Mouse (Mus musculus): ENCODE measurements around the gene Olfr94. TPM values are rescaled to one million over a fixed set of nuclear protein-coding genes. Genes with fewer than 3 reads are reported as not detected.
A peak's percentile ranks its signal among the peaks of the same experiment; 100 is the strongest.

Olfr94 gene
- polyA plus RNA-seq, 1 experiment from 2014 or later = not detected

DNA sequence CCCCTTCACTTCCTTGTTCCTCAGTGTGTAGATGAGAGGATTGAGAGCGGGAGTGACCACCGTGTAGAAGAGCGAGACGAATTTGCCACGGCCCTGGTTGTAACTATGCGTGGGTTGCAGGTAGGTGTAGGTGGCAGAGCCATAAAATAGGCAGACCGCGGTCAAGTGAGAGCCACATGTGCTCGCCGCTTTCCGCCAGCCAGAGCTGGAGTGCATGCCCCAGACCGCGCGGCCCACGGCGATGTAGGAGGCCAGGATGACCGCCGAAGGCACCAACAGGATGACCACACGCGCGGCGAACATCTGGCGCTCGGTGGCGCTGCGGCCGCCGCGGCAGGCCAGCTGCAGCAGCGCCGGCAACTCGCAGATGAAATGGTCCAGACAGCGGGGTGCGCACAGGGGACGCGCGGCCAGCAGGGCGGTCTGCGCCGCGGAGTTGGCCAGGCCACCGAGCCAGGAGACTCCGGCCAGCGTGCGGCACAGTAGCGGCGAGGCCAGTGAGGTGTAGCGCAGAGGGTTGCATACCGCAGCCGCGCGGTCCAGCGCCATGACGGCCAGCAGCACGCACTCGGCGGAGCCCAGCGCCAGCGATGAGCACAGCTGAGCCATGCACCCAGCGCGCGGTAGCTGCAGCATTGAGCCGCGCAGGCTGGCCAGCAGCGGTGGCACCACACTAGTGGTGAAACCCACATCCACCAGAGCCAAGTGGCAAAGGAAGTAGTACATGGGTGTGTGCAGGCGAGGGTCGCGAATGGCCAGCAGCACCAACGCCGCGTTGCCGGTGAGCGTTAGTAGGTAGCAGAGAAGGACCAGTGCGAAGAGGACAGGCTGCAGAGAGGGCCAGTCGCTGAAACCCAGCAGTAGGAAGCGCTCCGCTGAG lies 3.7 kb downstream of the Olfr94 start:
- peak overlapping the region; percentile 39 for H3K4me3 ChIP-seq (ENCODE audit: low read depth, low read length)
- peak overlapping the region; percentile 70 for H3K4me2 ChIP-seq (replicated peaks; ENCODE audit: low read depth)
- no peaks in the 10 kb centered on the region for H3K4me1 ChIP-seq (replicated peaks; ENCODE audit: control insufficient read depth, insufficient read depth, low read length)
- H3K27ac ChIP-seq (ENCODE audit: low read depth, low read length) = no peak overlapping the region
- peaks cover 28% of the 10 kb centered on the region for H3K27me3 ChIP-seq (replicated peaks; ENCODE audit: control insufficient read depth, insufficient read depth, low read length)
- ATAC-seq = peak; percentile 73
- TF ChIP-seq CTCF (IDR thresholded peaks at IDR 0.05; ENCODE audit: low read depth) = peak; percentile 33
- no peak overlapping the region for H3K9ac ChIP-seq (ENCODE audit: low read depth, low read length)
- WGBS = 1% methylated on average over 77 of the region's 77 CpGs
- H3K36me3 ChIP-seq (ENCODE audit: control insufficient read depth, insufficient read depth) = no peaks in the 10 kb centered on the region
- H3K9me3 ChIP-seq (ENCODE audit: control insufficient read depth) = no peaks in the 10 kb centered on the region

GRCm38 (mm10) chr17:37194782-37195181 lies 6.0 kb downstream of the Olfr94 start:
- H3K4me2 ChIP-seq (replicated peaks; ENCODE audit: low read depth) = no peak overlapping the region
- H3K36me3 ChIP-seq (ENCODE audit: control insufficient read depth, insufficient read depth) = no peaks in the 10 kb centered on the region
- H3K27ac ChIP-seq (ENCODE audit: low read depth, low read length) = no peak overlapping the region
- H3K9ac ChIP-seq (ENCODE audit: low read depth, low read length) = no peak overlapping the region
- no peaks in the 10 kb centered on the region for H3K4me1 ChIP-seq (replicated peaks; ENCODE audit: control insufficient read depth, insufficient read depth, low read length)
- no peak for ATAC-seq
- H3K4me3 ChIP-seq (ENCODE audit: low read depth, low read length) = no peak overlapping the region
- H3K9me3 ChIP-seq (ENCODE audit: control insufficient read depth) = no peaks in the 10 kb centered on the region
- peaks cover 28% of the 10 kb centered on the region for H3K27me3 ChIP-seq (replicated peaks; ENCODE audit: control insufficient read depth, insufficient read depth, low read length)
- 76% methylated on average over 5 of the region's 5 CpGs for WGBS
- no peak for TF ChIP-seq CTCF (IDR thresholded peaks at IDR 0.05; ENCODE audit: low read depth)

GRCm38 (mm10) chr17:37193656-37194055 lies 7.1 kb downstream of the Olfr94 start, which contains the start of gene Ubd:
Ubd (plus strand) TSS chr17:37193892.
- TF ChIP-seq CTCF (IDR thresholded peaks at IDR 0.05; ENCODE audit: low read depth) = no peak
- Histone ChIP-seq H3K27me3 (replicated peaks; ENCODE audit: control insufficient read depth, insufficient read depth, low read length) (peaks cover 28% of the 10 kb centered on the region), H3K4me1 (replicated peaks; ENCODE audit: control insufficient read depth, insufficient read depth, low read length) (no peaks in the 10 kb centered on the region), H3K9me3 (ENCODE audit: control insufficient read depth) (no peaks in the 10 kb centered on the region), H3K4me2 (replicated peaks; ENCODE audit: low read depth) (no peak within 1 kb of the TSS), H3K27ac (ENCODE audit: low read depth, low read length) (no peak within 1 kb of the TSS), H3K9ac (ENCODE audit: low read depth, low read length) (no peak within 1 kb of the TSS), H3K4me3 (ENCODE audit: low read depth, low read length) (no peak within 1 kb of the TSS), H3K36me3 (ENCODE audit: control insufficient read depth, insufficient read depth) (no peaks in the 10 kb centered on the region)
- WGBS = 90% methylated on average over 2 of the region's 2 CpGs
- no peak for ATAC-seq

GRCm38 (mm10) chr17:37193032-37193431 lies 7.8 kb downstream of the Olfr94 start:
- Histone ChIP-seq H3K9me3 (ENCODE audit: control insufficient read depth) (no peaks in the 10 kb centered on the region), H3K4me1 (replicated peaks; ENCODE audit: control insufficient read depth, insufficient read depth, low read length) (no peaks in the 10 kb centered on the region), H3K27me3 (replicated peaks; ENCODE audit: control insufficient read depth, insufficient read depth, low read length) (peaks cover 27% of the 10 kb centered on the region), H3K4me3 (ENCODE audit: low read depth, low read length) (no peak overlapping the region), H3K9ac (ENCODE audit: low read depth, low read length) (no peak overlapping the region), H3K36me3 (ENCODE audit: control insufficient read depth, insufficient read depth) (no peaks in the 10 kb centered on the region), H3K27ac (ENCODE audit: low read depth, low read length) (no peak overlapping the region), H3K4me2 (replicated peaks; ENCODE audit: low read depth) (no peak overlapping the region)
- no peak for TF ChIP-seq CTCF (IDR thresholded peaks at IDR 0.05; ENCODE audit: low read depth)
- no peak for ATAC-seq

- H3K27ac ChIP-seq (ENCODE audit: low read depth, low read length) = no peak overlapping the region
- H3K9ac ChIP-seq (ENCODE audit: low read depth, low read length) = no peak overlapping the region
- no peaks in the 10 kb centered on the region for H3K9me3 ChIP-seq (ENCODE audit: control insufficient read depth)
- peak; percentile 69 for ATAC-seq
- 44% methylated on average over 2 of the region's 2 CpGs for WGBS
- TF ChIP-seq CTCF (IDR thresholded peaks at IDR 0.05; ENCODE audit: low read depth) = no peak
- H3K4me3 ChIP-seq (ENCODE audit: low read depth, low read length) = no peak overlapping the region
- H3K36me3 ChIP-seq (ENCODE audit: control insufficient read depth, insufficient read depth) = no peaks in the 10 kb centered on the region
- H3K27me3 ChIP-seq (replicated peaks; ENCODE audit: control insufficient read depth, insufficient read depth, low read length) = 0 out of 2 replicates have a peak, but pooled peaks cover 5% of the 10 kb centered on the region
- H3K4me1 ChIP-seq (replicated peaks; ENCODE audit: control insufficient read depth, insufficient read depth, low read length) = no peaks in the 10 kb centered on the region
- H3K4me2 ChIP-seq (replicated peaks; ENCODE audit: low read depth) = no peak overlapping the region
These were observed 10.1 kb downstream of the Olfr94 start for GRCm38 (mm10) chr17:37190711-37191110.

GRCm38 (mm10) chr17:37185474-37185873 lies 15.3 kb downstream of the Olfr94 start:
- H3K27ac ChIP-seq (ENCODE audit: low read depth, low read length) = no peak overlapping the region
- H3K9me3 ChIP-seq (ENCODE audit: control insufficient read depth) = no peaks in the 10 kb centered on the region
- H3K4me2 ChIP-seq (replicated peaks; ENCODE audit: low read depth) = peak overlapping the region; percentile 40
- WGBS = 25% methylated on average over 6 of the region's 6 CpGs
- no peak overlapping the region for H3K4me3 ChIP-seq (ENCODE audit: low read depth, low read length)
- no peaks in the 10 kb centered on the region for H3K27me3 ChIP-seq (replicated peaks; ENCODE audit: control insufficient read depth, insufficient read depth, low read length)
- no peak for TF ChIP-seq CTCF (IDR thresholded peaks at IDR 0.05; ENCODE audit: low read depth)
- peak; percentile 87 for ATAC-seq
- no peaks in the 10 kb centered on the region for H3K36me3 ChIP-seq (ENCODE audit: control insufficient read depth, insufficient read depth)
- H3K4me1 ChIP-seq (replicated peaks; ENCODE audit: control insufficient read depth, insufficient read depth, low read length) = no peaks in the 10 kb centered on the region
- H3K9ac ChIP-seq (ENCODE audit: low read depth, low read length) = no peak overlapping the region

Data from intestine, postnatal 0 days (tissue).